Mouse (Mus musculus): ENCODE results near the gene Bik. TPM values are rescaled to one million over a fixed set of nuclear protein-coding genes. Genes with fewer than 3 reads are reported as not detected.

Bik gene
- polyA plus RNA-seq, 1 experiment from 2014 or later: 6.2 TPM

DNA sequence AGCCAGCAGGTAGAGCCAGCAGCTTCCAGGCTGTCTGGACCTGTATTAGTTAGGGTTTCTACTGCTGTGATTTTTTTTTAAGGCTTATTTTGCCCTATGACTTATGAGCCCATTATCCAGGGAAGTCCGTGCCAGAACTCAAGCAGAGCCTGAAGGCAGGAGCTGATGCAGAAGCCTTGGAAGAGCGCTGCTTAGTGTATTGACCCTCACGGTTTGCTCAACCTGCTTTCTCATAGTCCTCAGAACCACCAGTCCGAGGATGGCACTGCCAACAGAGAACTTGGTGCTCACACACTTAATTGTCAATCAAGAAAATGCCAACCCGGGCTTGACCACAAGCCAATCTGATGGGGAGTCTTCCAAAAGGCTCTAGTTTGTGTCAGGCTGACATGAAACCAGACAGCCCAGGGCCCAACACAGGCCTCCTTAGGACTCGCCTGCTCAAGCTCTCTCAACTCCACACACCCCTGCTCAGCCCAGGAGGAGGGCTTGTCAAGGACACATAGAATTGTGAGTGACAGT lies 5.7 kb upstream of the Bik start:
- TF ChIP-seq EP300 (IDR thresholded peaks at IDR 0.05; ENCODE audit: low read depth): no peak
- no peak for TF ChIP-seq CTCF (IDR thresholded peaks at IDR 0.05; ENCODE audit: low read depth)
- no peak for DNase-seq
- Histone ChIP-seq H3K36me3 (replicated peaks; ENCODE audit: insufficient read depth, low read length) (no peaks in the 10 kb centered on the region), H3K27me3 (ENCODE audit: insufficient read depth, low read length) (peaks cover 17% of the 10 kb centered on the region), H3K4me2 (ENCODE audit: low read depth, low read length) (no peak overlapping the region), H3K9ac (replicated peaks) (no peak overlapping the region), H3K27ac (ENCODE audit: low read depth) (no peak overlapping the region), H3K4me1 (ENCODE audit: insufficient read depth) (peaks cover 9% of the 10 kb centered on the region), H3K9me3 (ENCODE audit: low read length) (no peaks in the 10 kb centered on the region), H3K4me3 (ENCODE audit: low read depth, low read length) (no peak overlapping the region)
- 74% methylated on average over 6 of the region's 6 CpGs for WGBS (ENCODE audit: insufficient replicate concordance)
- no peak for ATAC-seq

DNA sequence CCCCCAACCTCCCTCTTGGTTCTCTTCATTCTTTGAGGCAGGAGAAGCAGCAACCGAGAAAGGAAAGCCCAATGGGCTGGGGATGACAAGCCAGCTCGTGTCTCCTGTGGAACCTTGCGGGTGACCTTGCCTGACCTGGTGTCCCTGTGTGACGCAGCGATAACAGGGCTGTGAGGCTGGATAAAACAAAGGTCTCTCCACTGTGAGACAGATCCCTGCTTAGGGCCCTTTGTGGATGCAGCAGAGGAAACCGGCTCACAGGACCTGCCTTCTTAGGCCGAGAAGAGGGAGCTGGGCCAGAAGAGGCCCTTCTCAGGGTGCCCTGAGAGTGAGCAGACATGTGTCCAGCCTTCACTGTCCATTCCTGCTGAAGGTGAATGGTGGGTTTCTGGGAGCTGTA lies 3.5 kb upstream of the Bik start:
- Histone ChIP-seq H3K4me1 (ENCODE audit: insufficient read depth) (peaks cover 28% of the 10 kb centered on the region), H3K27ac (ENCODE audit: low read depth) (no peak overlapping the region), H3K9me3 (ENCODE audit: low read length) (no peaks in the 10 kb centered on the region), H3K9ac (replicated peaks) (0 out of 2 replicates have a peak overlapping the region, but pooled peaks have one; percentile 46), H3K36me3 (replicated peaks; ENCODE audit: insufficient read depth, low read length) (no peaks in the 10 kb centered on the region), H3K4me2 (ENCODE audit: low read depth, low read length) (no peak overlapping the region), H3K27me3 (ENCODE audit: insufficient read depth, low read length) (peaks cover 39% of the 10 kb centered on the region), H3K4me3 (ENCODE audit: low read depth, low read length) (no peak overlapping the region)
- ATAC-seq (no peak), DNase-seq (no peak)
- no peak for TF ChIP-seq CTCF (IDR thresholded peaks at IDR 0.05; ENCODE audit: low read depth)
- TF ChIP-seq EP300 (IDR thresholded peaks at IDR 0.05; ENCODE audit: low read depth): no peak
- 39% methylated on average over 7 of the region's 7 CpGs for WGBS (ENCODE audit: insufficient replicate concordance)

DNA sequence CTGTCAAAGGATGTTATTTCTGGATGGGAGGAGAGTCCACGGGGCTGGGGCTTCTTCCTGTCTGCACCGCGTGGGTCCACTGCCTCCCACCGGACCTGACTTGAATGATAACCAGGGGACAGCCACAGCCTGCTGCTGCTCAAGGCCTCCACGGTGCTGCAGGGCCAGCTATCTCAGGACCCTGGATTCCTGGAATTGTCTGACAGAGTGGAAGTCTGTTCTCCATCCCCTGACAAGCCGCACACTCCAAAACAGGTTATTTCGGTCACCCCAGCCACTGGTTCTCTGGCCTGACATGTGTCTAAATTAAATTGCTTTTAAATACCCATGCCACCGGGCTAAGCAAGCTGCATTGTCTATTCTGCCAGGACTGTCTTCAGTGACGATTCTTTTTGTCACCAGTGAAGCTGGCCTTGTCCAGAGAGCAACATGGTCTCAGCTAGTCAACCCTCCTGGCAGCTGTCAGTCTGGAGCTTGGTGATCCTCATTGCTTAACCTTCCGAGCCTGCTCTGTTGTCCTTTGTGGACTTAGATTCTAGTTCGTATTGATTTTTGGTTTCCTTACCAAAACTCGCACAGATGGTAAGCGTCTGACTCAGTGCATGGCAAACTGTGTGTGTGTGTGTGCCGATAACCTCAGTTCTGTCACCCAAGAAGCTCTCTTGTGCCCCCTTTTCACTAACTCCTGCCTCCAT lies 2.9 kb upstream of the Bik start:
- no peak overlapping the region for H3K4me3 ChIP-seq (ENCODE audit: low read depth, low read length)
- ATAC-seq (peak; percentile 55), DNase-seq (no peak)
- H3K36me3 ChIP-seq (replicated peaks; ENCODE audit: insufficient read depth, low read length): no peaks in the 10 kb centered on the region
- peaks cover 28% of the 10 kb centered on the region for H3K4me1 ChIP-seq (ENCODE audit: insufficient read depth)
- H3K27me3 ChIP-seq (ENCODE audit: insufficient read depth, low read length): peaks cover 43% of the 10 kb centered on the region
- H3K27ac ChIP-seq (ENCODE audit: low read depth): no peak overlapping the region
- H3K9me3 ChIP-seq (ENCODE audit: low read length): no peaks in the 10 kb centered on the region
- no peak for TF ChIP-seq CTCF (IDR thresholded peaks at IDR 0.05; ENCODE audit: low read depth)
- no peak for TF ChIP-seq EP300 (IDR thresholded peaks at IDR 0.05; ENCODE audit: low read depth)
- no peak overlapping the region for H3K4me2 ChIP-seq (ENCODE audit: low read depth, low read length)
- H3K9ac ChIP-seq (replicated peaks): no peak overlapping the region
- whole genome bisulfite sequencing (ENCODE audit: insufficient replicate concordance): 42% methylated on average over 14 of the region's 14 CpGs

DNA sequence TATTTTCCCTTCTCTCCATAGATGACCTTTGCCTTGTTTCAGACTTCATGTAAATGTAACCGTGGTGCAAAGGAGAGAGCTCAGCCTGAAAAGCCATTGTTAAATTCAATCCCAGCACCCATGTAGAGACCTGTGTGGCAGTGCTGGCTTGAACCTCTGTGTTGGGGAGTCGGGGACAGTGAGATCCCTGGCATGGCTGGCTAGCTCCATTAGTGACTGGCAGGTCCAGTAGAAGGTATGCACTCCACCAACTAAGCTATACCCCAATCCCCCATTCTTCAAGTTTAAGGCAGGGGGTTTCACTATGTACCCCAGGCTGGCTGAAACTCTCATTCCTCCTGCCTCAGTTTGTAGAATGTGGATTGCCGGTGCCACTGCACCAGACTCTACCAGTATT lies 2.3 kb upstream of the Bik start:
- H3K27me3 ChIP-seq (ENCODE audit: insufficient read depth, low read length): peaks cover 45% of the 10 kb centered on the region
- DNase-seq (no peak), ATAC-seq (peak; percentile 14; the same call in 1 of the 2 replicates)
- H3K9ac ChIP-seq (replicated peaks): no peak overlapping the region
- no peak overlapping the region for H3K27ac ChIP-seq (ENCODE audit: low read depth)
- H3K4me1 ChIP-seq (ENCODE audit: insufficient read depth): peaks cover 28% of the 10 kb centered on the region
- H3K36me3 ChIP-seq (replicated peaks; ENCODE audit: insufficient read depth, low read length): no peaks in the 10 kb centered on the region
- TF ChIP-seq CTCF (IDR thresholded peaks at IDR 0.05; ENCODE audit: low read depth): no peak
- TF ChIP-seq EP300 (IDR thresholded peaks at IDR 0.05; ENCODE audit: low read depth): no peak
- 74% methylated on average over 3 of the region's 3 CpGs for WGBS (ENCODE audit: insufficient replicate concordance)
- H3K4me3 ChIP-seq (ENCODE audit: low read depth, low read length): no peak overlapping the region
- no peaks in the 10 kb centered on the region for H3K9me3 ChIP-seq (ENCODE audit: low read length)
- H3K4me2 ChIP-seq (ENCODE audit: low read depth, low read length): no peak overlapping the region

DNA sequence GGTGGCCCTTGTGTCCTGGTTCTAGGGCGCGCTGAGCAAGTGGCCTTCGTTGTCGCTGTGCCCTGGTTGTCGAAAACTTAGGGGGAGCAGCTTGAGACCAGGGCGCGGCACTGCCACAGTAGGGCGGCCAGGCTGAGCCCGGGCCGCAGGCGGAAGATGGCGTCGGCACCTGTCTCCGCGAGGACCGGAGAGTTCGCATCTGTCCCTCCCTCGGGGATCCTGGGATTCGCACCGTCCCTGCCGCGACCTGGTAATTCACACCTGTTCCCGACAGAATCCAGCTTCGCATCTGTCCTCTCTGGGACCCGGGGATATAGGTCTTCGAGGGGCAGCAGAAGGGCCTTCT lies 403 bp downstream of the Bik start:
- 3% methylated on average over 25 of the region's 26 CpGs for WGBS (ENCODE audit: insufficient replicate concordance)
- Histone ChIP-seq H3K4me1 (ENCODE audit: insufficient read depth) (peaks cover 39% of the 10 kb centered on the region), H3K27ac (ENCODE audit: low read depth) (no peak overlapping the region)

DNA sequence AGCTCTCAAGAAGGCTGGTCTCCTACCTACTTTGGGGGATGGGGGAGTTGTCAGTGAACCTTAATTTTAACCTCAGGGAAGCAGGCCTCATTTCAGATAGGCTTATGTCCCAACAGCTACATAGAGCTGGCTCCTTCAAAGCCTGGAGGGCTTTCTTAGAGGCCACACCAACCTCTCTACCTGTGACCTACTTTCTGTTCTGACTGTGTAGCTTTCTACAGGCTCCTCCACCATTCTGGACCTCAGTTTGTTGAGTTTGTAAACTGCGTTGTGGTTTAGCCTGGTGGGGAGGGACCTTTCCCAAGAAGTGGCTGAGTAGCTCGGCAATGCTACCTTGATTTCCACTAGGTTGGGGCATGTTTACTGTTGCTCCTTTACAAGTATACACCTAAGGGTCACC lies 1.1 kb downstream of the Bik start:
- DNase-seq: no peak
- WGBS (ENCODE audit: insufficient replicate concordance): 70% methylated on average over 2 of the region's 2 CpGs
- H3K27ac ChIP-seq (ENCODE audit: low read depth): no peak overlapping the region
- H3K4me2 ChIP-seq (ENCODE audit: low read depth, low read length): peak overlapping the region; percentile 89
- H3K4me3 ChIP-seq (ENCODE audit: low read depth, low read length): no peak overlapping the region; the same call in 1 of the 2 replicates
- no peaks in the 10 kb centered on the region for H3K9me3 ChIP-seq (ENCODE audit: low read length)
- peaks cover 45% of the 10 kb centered on the region for H3K27me3 ChIP-seq (ENCODE audit: insufficient read depth, low read length)
- H3K9ac ChIP-seq (replicated peaks): no peak overlapping the region
- H3K4me1 ChIP-seq (ENCODE audit: insufficient read depth): peaks cover 39% of the 10 kb centered on the region
- no peak for ATAC-seq
- TF ChIP-seq CTCF (IDR thresholded peaks at IDR 0.05; ENCODE audit: low read depth) (no peak), EP300 (IDR thresholded peaks at IDR 0.05; ENCODE audit: low read depth) (no peak)
- H3K36me3 ChIP-seq (replicated peaks; ENCODE audit: insufficient read depth, low read length): no peaks in the 10 kb centered on the region

More for the DNA sequence above, 403 bp downstream of the Bik start:
- TF ChIP-seq CTCF (IDR thresholded peaks at IDR 0.05; ENCODE audit: low read depth): no peak
- TF ChIP-seq EP300 (IDR thresholded peaks at IDR 0.05; ENCODE audit: low read depth): no peak
- Histone ChIP-seq H3K36me3 (replicated peaks; ENCODE audit: insufficient read depth, low read length) (no peaks in the 10 kb centered on the region), H3K9ac (replicated peaks) (peak overlapping the region; percentile 61), H3K27me3 (ENCODE audit: insufficient read depth, low read length) (peaks cover 45% of the 10 kb centered on the region), H3K9me3 (ENCODE audit: low read length) (no peaks in the 10 kb centered on the region), H3K4me2 (ENCODE audit: low read depth, low read length) (peak overlapping the region; percentile 89), H3K4me3 (ENCODE audit: low read depth, low read length) (peak overlapping the region; percentile 59)
- peak; percentile 18; the same call in 1 of the 2 replicates for ATAC-seq
- no peak for DNase-seq

All from liver, postnatal 0 days (tissue).